Mouse (Mus musculus): ENCODE measurements around the gene 3110021N24Rik.

Gene 3110021N24Rik

GRCm38 (mm10) chr4:108781596-108781995 is 62.1 kb downstream of the 3110021N24Rik start:
- ChIA-PET POLR2A (interaction anchor here in 3 of 4 experiments (0.7 to 3.8 kb wide), 10 partner anchors 11 to 162 kb away, joined by 3 to 19 read pairs (median 6); partner anchors contain the start of gene Cc2d1b (in 1 of the 3)), CTCF (interaction anchor here in 1 of 4 experiments (0.8 kb wide), 1 partner anchor 91 kb away, joined by 5 read pairs; no protein-coding TSS in a partner anchor)

- ChIA-PET POLR2A (interaction anchor here in 3 of 4 experiments (0.6 to 3.8 kb wide), 9 partner anchors 10 to 481 kb away, joined by 3 to 9 read pairs (median 5); partner anchors contain the start of gene Txndc12 (in 1 of the 3)), CTCF (no interaction called here)
Measured at GRCm38 (mm10) chr4:108782421-108783085, 63.1 kb downstream of the 3110021N24Rik start.

DNA sequence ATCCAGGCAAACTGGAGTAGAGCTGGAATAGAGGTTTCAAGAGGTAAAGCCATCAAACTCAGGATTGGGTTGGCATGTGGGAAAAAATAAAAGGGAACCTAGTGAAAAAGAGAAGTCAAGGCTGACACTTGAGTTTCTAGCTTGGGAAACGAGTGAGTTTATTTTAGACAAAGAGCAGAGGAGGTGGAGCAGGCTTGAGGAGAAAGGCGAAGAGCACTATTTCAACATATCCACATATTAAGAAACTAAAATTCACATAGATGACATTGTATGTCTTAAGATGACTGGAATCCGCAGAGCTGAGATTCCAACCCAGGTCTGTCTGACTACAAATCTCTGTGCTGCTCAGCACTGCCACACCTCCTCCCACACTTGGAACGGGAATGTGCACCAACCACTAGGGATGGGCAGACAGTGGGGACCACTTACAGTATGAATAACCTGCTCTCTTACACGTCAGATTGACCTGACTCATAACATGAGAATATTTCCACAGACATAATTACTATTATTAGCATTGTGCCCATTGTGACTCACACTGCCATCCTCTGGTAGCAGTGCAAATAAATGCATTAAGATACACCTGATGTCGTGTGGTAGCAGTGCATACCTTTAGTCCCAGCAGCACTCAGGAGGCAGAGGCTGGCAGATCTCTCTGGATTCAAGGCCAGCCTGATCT is 69.9 kb downstream of the 3110021N24Rik start:
- POLR2A ChIA-PET: interaction anchor here in 2 of 4 experiments (0.6 to 1.1 kb wide), 5 partner anchors 10 to 62 kb away, joined by 3 read pairs; no protein-coding TSS in a partner anchor
- CTCF ChIA-PET: no interaction called here

GRCm38 (mm10) chr4:108790507-108790906 is 71.1 kb downstream of the 3110021N24Rik start:
- ChIA-PET POLR2A (interaction anchor here in 1 of 4 experiments (0.6 kb wide), 1 partner anchor 61 kb away, joined by 3 read pairs; no protein-coding TSS in a partner anchor), CTCF (interaction anchor here in 1 of 4 experiments (0.7 kb wide), 1 partner anchor 93 kb away, joined by 3 read pairs; no protein-coding TSS in a partner anchor)

DNA sequence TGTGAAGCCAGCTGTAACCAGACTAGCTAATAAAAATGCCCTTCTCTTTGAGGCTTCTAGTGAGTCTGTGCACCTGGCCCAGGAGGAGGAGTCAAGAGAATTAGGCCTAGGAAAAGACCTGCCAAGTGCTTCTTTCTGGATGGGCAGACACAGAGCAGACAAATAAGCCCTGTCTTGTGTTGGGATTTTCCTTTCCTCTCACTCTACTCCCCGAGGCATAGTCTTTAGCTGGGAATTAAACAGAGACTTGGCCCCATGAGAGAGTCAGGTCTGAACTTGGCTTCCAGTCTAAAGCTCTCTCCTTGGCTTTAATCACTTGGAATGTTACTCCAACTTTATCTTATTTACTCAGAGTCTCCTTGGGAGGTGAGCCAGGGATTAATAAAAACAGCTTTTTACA is 74.5 kb downstream of the 3110021N24Rik start:
- ChIA-PET POLR2A (interaction anchor here in 1 of 4 experiments (1.2 kb wide), 1 partner anchor 13 kb away, joined by 9 read pairs; the partner anchor contains the start of gene Zfyve9), CTCF (interaction anchor here in 2 of 4 experiments (0.5 to 1.4 kb wide), 2 partner anchors 14 to 15 kb away, joined by 5 to 7 read pairs; partner anchors contain the start of gene Zfyve9 (in 1 of the 2))

GRCm38 (mm10) chr4:108796701-108797100 is 77.3 kb downstream of the 3110021N24Rik start:
- ChIA-PET CTCF (interaction anchor here in 1 of 4 experiments (0.9 to 1.0 kb wide), 2 partner anchors 11 to 190 kb away, joined by 3 to 5 read pairs; no protein-coding TSS in a partner anchor), POLR2A (interaction anchor here (0.5 to 2.9 kb wide), 7 partner anchors 8 to 439 kb away, joined by 3 to 13 read pairs (median 3); partner anchors contain the start of genes Btf3l4 (in 1 of the 4) and Txndc12 (in 1 of the 4))

DNA sequence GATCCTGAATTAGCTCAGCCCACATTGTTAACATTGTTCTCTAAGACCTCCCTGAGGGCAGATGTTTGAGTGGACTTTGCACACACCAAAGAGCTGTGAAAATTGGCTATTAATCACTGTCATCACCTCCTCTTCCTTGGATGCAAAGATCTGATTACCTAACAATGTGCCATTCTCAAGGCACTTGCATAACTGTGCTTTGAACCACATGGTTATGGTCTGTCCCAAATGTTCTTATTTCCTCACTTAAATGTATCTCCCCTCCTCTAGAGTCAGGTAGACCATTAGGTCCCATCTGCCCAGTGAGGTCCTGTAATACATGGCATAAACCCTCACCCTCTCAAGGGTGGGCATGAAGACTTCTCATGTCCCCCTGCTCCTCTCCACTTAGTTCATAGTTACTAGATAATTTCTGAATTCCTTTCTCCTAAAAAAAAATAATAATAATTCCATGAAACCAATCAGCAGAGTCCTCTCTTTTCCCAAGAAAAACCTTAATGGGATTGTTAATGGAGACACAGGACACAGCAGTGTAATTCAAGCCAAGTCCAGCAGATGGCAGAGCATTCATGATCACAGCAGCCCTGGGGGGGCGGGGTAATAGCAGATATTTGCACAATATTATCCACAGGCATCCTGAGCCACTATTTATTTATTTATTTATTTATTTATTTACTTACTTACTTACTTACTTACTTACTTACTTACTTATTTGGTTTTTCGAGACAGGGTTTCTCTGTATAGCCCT is 78.8 kb downstream of the 3110021N24Rik start:
- ChIA-PET POLR2A (interaction anchor here in 2 of 4 experiments (1.1 to 4.7 kb wide), 3 partner anchors 18 to 37 kb away, joined by 3 to 19 read pairs (median 13); partner anchors contain the start of genes Btf3l4 (in 1 of the 2), Txndc12 (in 1 of the 2) and Zfyve9 (in 1 of the 2)), CTCF (interaction anchor here in 1 of 4 experiments (0.6 to 1.1 kb wide), 3 partner anchors 11 to 136 kb away, joined by 3 to 4 read pairs (median 3); partner anchors contain the start of gene Zfyve9)

DNA sequence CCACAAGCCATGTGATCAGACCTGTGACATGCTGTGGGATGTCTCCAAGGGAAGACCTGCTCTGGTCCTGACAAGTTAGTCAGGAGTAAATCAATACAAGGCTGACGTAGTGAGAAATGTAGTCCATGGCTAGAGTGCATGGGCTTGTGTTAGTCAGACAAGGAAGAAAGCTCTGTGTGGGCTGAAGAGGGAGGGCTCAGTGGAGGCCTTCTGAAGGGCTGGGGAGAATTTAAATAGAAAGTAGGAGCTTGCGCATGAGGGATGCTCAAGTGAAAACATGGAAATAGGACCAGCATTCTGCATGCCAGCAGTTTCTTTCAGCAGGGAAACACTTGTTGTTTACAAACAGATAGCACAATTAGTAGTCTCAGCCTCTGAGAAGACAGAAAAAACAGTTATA is 84.1 kb downstream of the 3110021N24Rik start:
- POLR2A ChIA-PET: interaction anchor here in 1 of 4 experiments (0.6 kb wide), 1 partner anchor 58 kb away, joined by 3 read pairs; no protein-coding TSS in a partner anchor
- CTCF ChIA-PET: no interaction called here

- CTCF ChIA-PET: interaction anchor here in 1 of 4 experiments (0.7 kb wide), 1 partner anchor 391 kb away, joined by 5 read pairs; the partner anchor contains the start of gene Osbpl9
- POLR2A ChIA-PET: interaction anchor here in 1 of 4 experiments (0.9 to 1.4 kb wide), 3 partner anchors 12 to 94 kb away, joined by 3 to 4 read pairs (median 3); partner anchors contain the start of gene Kti12
Measured at GRCm38 (mm10) chr4:108811142-108811541, 91.7 kb downstream of the 3110021N24Rik start.

DNA sequence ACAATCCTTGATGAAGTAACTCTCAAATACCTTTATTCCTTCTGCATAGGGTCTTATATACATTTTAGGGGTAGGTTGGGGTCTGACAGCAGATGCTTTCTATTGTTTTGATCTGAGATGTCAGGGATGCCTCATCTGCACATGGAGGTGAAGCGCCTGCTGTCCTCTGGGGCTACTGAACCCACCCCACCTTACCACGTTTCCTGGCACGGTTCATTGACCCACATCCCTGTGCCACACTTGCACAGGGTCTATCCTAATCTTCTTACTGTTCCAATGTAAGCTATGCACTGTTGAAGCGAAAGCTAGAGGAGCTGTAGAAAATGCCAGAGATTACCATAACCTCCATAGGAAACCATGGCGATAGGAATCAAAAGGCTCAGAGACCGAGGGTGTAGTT is 92.1 kb downstream of the 3110021N24Rik start:
- POLR2A ChIA-PET: interaction anchor here in 1 of 4 experiments (0.9 to 1.4 kb wide), 3 partner anchors 11 to 94 kb away, joined by 3 to 4 read pairs (median 3); partner anchors contain the start of gene Kti12

DNA sequence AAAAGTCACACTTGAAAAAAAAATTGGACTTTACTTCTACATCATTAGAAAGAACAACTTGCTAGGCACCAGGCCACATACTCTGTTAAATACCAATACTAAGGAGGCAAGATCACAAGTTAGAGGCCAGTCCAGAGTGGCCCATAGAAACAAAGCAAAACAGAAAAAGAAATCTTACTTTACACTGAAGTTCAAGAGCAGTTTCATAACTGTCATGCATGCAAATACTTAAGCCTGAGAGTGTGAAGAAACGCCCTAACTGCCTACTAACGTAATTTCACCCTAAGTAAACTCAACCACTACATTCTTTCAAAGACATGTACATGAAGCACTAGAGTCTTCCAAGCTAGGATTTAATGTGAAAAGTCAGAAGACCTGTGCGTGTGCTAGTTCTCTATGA is 106.2 kb downstream of the 3110021N24Rik start:
- POLR2A ChIA-PET: interaction anchor here in 2 of 4 experiments (0.6 to 1.3 kb wide), 3 partner anchors 11 to 733 kb away, joined by 3 to 4 read pairs (median 3); no protein-coding TSS in a partner anchor
- CTCF ChIA-PET: no interaction called here

More for the DNA sequence above, 92.1 kb downstream of the 3110021N24Rik start:
- CTCF ChIA-PET: no interaction called here

DNA sequence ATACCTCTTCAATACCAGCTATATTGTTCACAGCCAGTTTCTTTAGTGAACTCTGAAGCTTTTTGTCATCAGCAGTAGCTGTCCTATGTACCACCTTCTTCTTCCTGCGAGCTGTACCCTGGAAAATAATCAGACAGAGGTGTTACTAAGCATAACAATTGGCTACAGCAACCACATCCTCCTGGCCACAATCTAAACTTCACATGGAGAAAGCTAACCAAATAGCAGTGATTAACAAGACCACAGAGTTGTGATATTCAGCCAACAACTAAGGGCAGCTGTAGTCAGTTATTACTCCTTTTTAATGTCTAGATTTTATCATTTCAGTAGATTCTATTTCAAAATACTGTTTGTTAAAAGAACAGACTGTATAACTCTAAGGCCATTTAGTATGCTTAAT is 106.6 kb downstream of the 3110021N24Rik start:
- CTCF ChIA-PET: no interaction called here
- POLR2A ChIA-PET: interaction anchor here in 1 of 4 experiments (1.2 to 1.3 kb wide), 2 partner anchors 11 to 44 kb away, joined by 3 read pairs; no protein-coding TSS in a partner anchor

DNA sequence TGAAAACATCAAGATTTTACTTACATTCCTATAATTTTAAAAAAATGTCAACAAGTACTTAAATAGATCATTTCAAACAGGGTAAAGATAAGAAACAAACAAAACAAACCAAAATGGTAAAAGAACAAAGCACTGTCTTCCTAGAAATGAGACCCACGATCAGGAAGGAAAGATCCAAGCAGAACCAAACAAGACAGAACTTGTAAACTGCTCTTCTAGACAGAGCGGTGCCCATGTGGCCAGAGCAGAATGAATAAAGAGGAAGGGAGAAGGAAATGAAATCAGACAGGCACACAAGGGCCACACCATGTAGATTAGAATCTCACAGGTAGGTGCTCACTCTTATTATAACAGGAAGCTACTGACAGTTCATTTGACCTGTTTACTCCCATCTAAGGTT is 107.2 kb downstream of the 3110021N24Rik start:
- POLR2A ChIA-PET: interaction anchor here in 1 of 4 experiments (1.1 to 1.5 kb wide), 3 partner anchors 11 to 45 kb away, joined by 3 to 4 read pairs (median 3); no protein-coding TSS in a partner anchor
- CTCF ChIA-PET: no interaction called here

DNA sequence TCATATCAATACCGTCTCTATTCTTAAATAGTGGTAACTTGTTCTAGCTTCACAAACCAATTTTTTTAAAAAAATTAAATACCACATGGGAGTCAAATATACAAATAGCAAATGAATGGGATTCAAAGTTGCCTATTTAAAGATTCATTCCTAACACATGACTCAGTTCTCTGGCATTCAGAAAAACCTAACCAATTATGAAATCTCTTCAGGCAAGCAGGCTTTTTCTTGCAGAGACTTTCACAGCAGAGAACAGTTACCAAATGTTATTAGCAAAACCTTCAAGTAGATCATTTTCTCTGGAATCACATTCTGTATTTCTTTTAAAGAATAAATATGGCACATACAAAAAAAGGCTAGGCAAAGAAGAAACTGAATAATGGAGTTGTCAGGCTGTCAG is 111.2 kb downstream of the 3110021N24Rik start:
- ChIA-PET CTCF (no interaction called here), POLR2A (interaction anchor here in 2 of 4 experiments (0.5 to 10.4 kb wide), 7 partner anchors 7 to 167 kb away, joined by 3 to 199 read pairs (median 5); partner anchors contain the start of genes A730015C16Rik (in 2 of the 2) and Kti12 (in 1 of the 2))
